Mouse (Mus musculus) right cerebral cortex, postnatal 4 days (tissue): Measurements from ENCODE around the gene Vmn1r50.
"Not testable (repeated sequence)": the region's sequence is repeated elsewhere in the genome, so short reads cannot be mapped to it uniquely, and the experiment has no call there.

ENCODE experiments used
- DNase-seq: peaks from one replicate; pipeline ENCODE4 v3.0.0-alpha.2; 2022

Vmn1r50 gene

GRCm38 (mm10) chr6:90101130-90101529 is at the start of gene Vmn1r50:
Gene Vmn1r50, plus strand, starts transcription at chr6:90101430.
- no peak for DNase-seq

GRCm38 (mm10) chr6:90078406-90078805 is 22.8 kb upstream of the Vmn1r50 start, which contains the start of gene Vmn1r49:
Gene Vmn1r49, minus strand, starts transcription at chr6:90078506.
- no peak for DNase-seq

DNA sequence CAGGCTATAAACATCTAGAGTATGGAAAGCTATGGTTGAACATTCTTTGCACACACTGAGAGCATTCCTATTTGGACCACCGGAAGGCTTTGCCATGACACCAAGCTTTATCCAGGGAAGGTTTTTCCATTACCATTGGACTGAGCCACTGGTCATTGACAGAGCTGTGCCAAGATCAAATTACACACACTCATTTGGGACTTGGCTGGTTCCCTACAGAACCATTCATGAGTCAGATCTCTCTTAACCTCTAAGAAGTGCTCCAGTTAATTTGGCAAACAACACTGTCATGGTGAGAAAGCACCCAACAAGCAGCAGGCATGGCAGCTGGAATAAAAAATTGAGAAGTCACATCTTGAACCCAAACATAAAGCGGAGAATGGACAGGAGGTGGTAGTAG is 664 bp upstream of the Vmn1r50 start:
- DNase-seq = no peak

GRCm38 (mm10) chr6:90122296-90122695 is 21.1 kb downstream of the Vmn1r50 start, which contains the start of gene Vmn1r51:
Gene Vmn1r51, plus strand, starts transcription at chr6:90122596.
- not testable (repeated sequence) for DNase-seq
